In the genomic region with DNA sequence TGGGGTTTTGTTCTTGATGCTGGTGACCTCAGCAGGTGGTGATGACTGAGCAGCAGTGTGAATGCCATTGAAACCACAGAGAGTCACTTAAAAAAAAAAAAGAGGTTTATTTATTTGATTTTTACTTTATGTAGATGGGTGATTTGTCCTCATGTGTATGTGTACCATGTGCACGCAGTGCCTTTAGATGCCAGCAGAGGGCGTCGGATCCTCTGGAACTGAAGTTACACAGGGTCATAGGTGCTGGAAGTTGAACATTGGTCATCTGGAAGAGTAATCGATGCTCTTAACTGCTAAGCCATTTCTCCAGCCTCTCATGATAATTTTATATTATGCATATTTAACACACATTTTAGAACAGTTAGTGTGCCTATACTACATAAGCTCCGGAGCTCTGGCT, we compare ENCODE assay signal across 27 mouse cellular contexts. TPM values are rescaled to one million over a fixed set of nuclear protein-coding genes. Genes with fewer than 3 reads are reported as not detected.
DNase-seq lines count a peak whose midpoint lies in the region; ATAC-seq and TF ChIP-seq lines count a peak whose summit lies in the region.
"Had no signal": no experiment of that assay in that cellular context is flagged by ENCODE, and none has a peak within 500 bp of the region (broad histone marks: within the 10 kb centered on the region; RNA-seq: fewer than 3 reads in every experiment).

No protein-coding gene starts in this region.

- no peaks in the 10 kb centered on the region for H3K9me3 ChIP-seq in heart, postnatal 0 days (replicated peaks; ENCODE audit: control insufficient read depth, low read length)
- no peaks in the 10 kb centered on the region for H3K9me3 ChIP-seq in lung, embryonic 14.5 days (ENCODE audit: low read depth, low read length)
- no peaks in the 10 kb centered on the region for H3K9me3 ChIP-seq in stomach, postnatal 0 days (ENCODE audit: control insufficient read depth, low read length)
- H3K9me3 ChIP-seq: hindbrain, embryonic 12.5 days; limb, embryonic 10.5 days had no signal

- no peak overlapping the region for H3K27ac ChIP-seq in heart, postnatal 0 days (ENCODE audit: low read depth)
- no peak overlapping the region for H3K27ac ChIP-seq in lung, embryonic 14.5 days (ENCODE audit: low read depth)
- no peak overlapping the region for H3K27ac ChIP-seq in stomach, postnatal 0 days (replicated peaks)
- H3K27ac ChIP-seq: forebrain, embryonic 13.5 days; hindbrain, embryonic 12.5 days; limb, embryonic 10.5 days; macrophage; midbrain, embryonic 12.5 days had no signal

- H3K9ac ChIP-seq in heart, postnatal 0 days (replicated peaks; ENCODE audit: low read depth, low read length) = no peak overlapping the region
- no peak overlapping the region for H3K9ac ChIP-seq in lung, embryonic 14.5 days
- H3K9ac ChIP-seq in stomach, postnatal 0 days (ENCODE audit: low read length) = no peak overlapping the region
- H3K9ac ChIP-seq: forebrain, embryonic 13.5 days; hindbrain, embryonic 12.5 days; midbrain, embryonic 12.5 days had no signal

- peak; percentile 8; the same call in 1 of the 2 replicates for TF ChIP-seq CTCF in heart, postnatal 0 days (IDR thresholded peaks at IDR 0.05; ENCODE audit: low read depth)
- peak; percentile 27; the same call in 1 of the 2 replicates for TF ChIP-seq CTCF in lung, embryonic 14.5 days (IDR thresholded peaks at IDR 0.05; ENCODE audit: low read depth)
- peak; percentile 49 for TF ChIP-seq CTCF in stomach, postnatal 0 days (IDR thresholded peaks at IDR 0.05; ENCODE audit: low read depth)

- peaks cover 56% of the 10 kb centered on the region for H3K27me3 ChIP-seq in heart, postnatal 0 days (ENCODE audit: control insufficient read depth, insufficient read depth, low read length)
- peaks cover 46% of the 10 kb centered on the region for H3K27me3 ChIP-seq in lung, embryonic 14.5 days (ENCODE audit: insufficient read depth, low read length)
- H3K27me3 ChIP-seq in stomach, postnatal 0 days (ENCODE audit: control insufficient read depth, insufficient read depth, low read length) = no peaks in the 10 kb centered on the region; the same call in 1 of the 2 replicates

- no peak for TF ChIP-seq EP300 in heart, postnatal 0 days (IDR thresholded peaks at IDR 0.05; ENCODE audit: low read depth)
- no peak for TF ChIP-seq EP300 in stomach, postnatal 0 days (optimal IDR thresholded peaks at IDR 0.05)

- no peaks in the 10 kb centered on the region for H3K4me1 ChIP-seq in heart, postnatal 0 days (ENCODE audit: control insufficient read depth, insufficient read depth)
- H3K4me1 ChIP-seq in lung, embryonic 14.5 days (ENCODE audit: insufficient read depth) = no peaks in the 10 kb centered on the region
- no peaks in the 10 kb centered on the region for H3K4me1 ChIP-seq in stomach, postnatal 0 days (replicated peaks; ENCODE audit: control insufficient read depth, insufficient read depth)

- no peaks in the 10 kb centered on the region for H3K36me3 ChIP-seq in heart, postnatal 0 days (replicated peaks; ENCODE audit: control insufficient read depth, insufficient read depth, low read length)
- H3K36me3 ChIP-seq in lung, embryonic 14.5 days (ENCODE audit: insufficient read depth) = no peaks in the 10 kb centered on the region
- H3K36me3 ChIP-seq in stomach, postnatal 0 days (ENCODE audit: control insufficient read depth, insufficient read depth, low read length) = no peaks in the 10 kb centered on the region
- H3K36me3 ChIP-seq: hindbrain, embryonic 12.5 days; limb, embryonic 10.5 days; midbrain, embryonic 12.5 days had no signal

- ATAC-seq in heart, postnatal 0 days (ENCODE audit: insufficient read depth, low read depth) = no peak
- ATAC-seq in lung, embryonic 14.5 days (ENCODE audit: insufficient read depth) = no peak
- ATAC-seq in stomach, postnatal 0 days (ENCODE audit: low FRiP score, low TSS enrichment) = no peak
- ATAC-seq: forebrain, embryonic 13.5 days had no signal

- H3K4me2 ChIP-seq in heart, postnatal 0 days (ENCODE audit: low read depth, low read length) = no peak overlapping the region
- H3K4me2 ChIP-seq in lung, embryonic 14.5 days = no peak overlapping the region
- H3K4me2 ChIP-seq in stomach, postnatal 0 days (replicated peaks; ENCODE audit: low read depth) = no peak overlapping the region
- H3K4me2 ChIP-seq: forebrain, embryonic 13.5 days; heart, embryonic 11.5 days; hindbrain, embryonic 12.5 days; midbrain, embryonic 12.5 days had no signal

- no peak overlapping the region for H3K4me3 ChIP-seq in heart, postnatal 0 days (ENCODE audit: low read depth, low read length)
- H3K4me3 ChIP-seq in lung, embryonic 14.5 days (ENCODE audit: low read depth, low read length) = no peak overlapping the region
- H3K4me3 ChIP-seq in stomach, postnatal 0 days (ENCODE audit: low read depth, low read length) = no peak overlapping the region
- H3K4me3 ChIP-seq: forebrain, embryonic 13.5 days; hindbrain, embryonic 12.5 days; limb, embryonic 10.5 days; midbrain, embryonic 12.5 days had no signal

- DNase-seq in heart, postnatal 0 days (ENCODE audit: low spot score) = no peak
- DNase-seq in heart, adult 18-20 months = no peak
- DNase-seq in lung, embryonic 14.5 days = no peak
- DNase-seq in lung, postnatal 36 days = no peak
- peak; percentile 33 for DNase-seq in ES-CJ7 (ENCODE audit: low read depth, low spot score)
- DNase-seq in stomach, postnatal 0 days (ENCODE audit: low spot score) = no peak
- DNase-seq in thymus, postnatal 10 days (ENCODE audit: low spot score in 2 of 2) = no peak
- DNase-seq: adrenal gland, postnatal 25 days; cerebellum, adult 9-10 months; heart, postnatal 10 days; kidney, adult 18-20 months; kidney, postnatal 4 days; liver; lung, adult 2 months; thymus, postnatal 25 days had no signal

- WGBS in heart, postnatal 0 days = 78% methylated on average over 5 of the region's 5 CpGs
- WGBS in lung, embryonic 14.5 days = 81% methylated on average over 5 of the region's 5 CpGs
- WGBS in stomach, postnatal 0 days = 81% methylated on average over 5 of the region's 5 CpGs

RNA-seq across cellular contexts. Expression of gene Barx1, which starts 11.8 kb away (rescaled TPM):
- total RNA-seq in heart, postnatal 0 days (2014; rRNA removed; ENCODE audit: low replicate concordance) = not detected in 2 replicates
- polyA plus RNA-seq in heart, postnatal 0 days (2015; fragmentation: Nextera tagmentation; extraction: Ambion mirVana) = 0.08 TPM in 1 of 2 replicates, not detected in the other
- not detected for total RNA-seq in heart, adult 18-20 months (2021)
- polyA plus RNA-seq in lung, embryonic 14.5 days (2014; fragmentation: Nextera tagmentation; extraction: Ambion mirVana) = 0.35 and 0.86 TPM in 2 replicates
- 164 and 201 TPM in 2 replicates for polyA plus RNA-seq in stomach, postnatal 0 days (2015; fragmentation: Nextera tagmentation; extraction: Ambion mirVana)
- total RNA-seq: adrenal gland, postnatal 25 days; gastrocnemius, adult 8-10 months; granulocyte monocyte progenitor cell, adult 5-6 weeks; heart, postnatal 10 days; layer of hippocampus, postnatal 10 days; left cerebral cortex, adult 8-10 months; monocyte, adult 5-6 weeks; neutrophil, adult 5-6 weeks had no signal
- polyA plus RNA-seq: forebrain, embryonic 13.5 days; macrophage had no signal

RNA-seq across cellular contexts. Expression of gene Ptpdc1, which starts 49.1 kb away (rescaled TPM):
- total RNA-seq in heart, postnatal 0 days (2014; rRNA removed; ENCODE audit: low replicate concordance) = 5.6 and 5.7 TPM in 2 replicates
- polyA plus RNA-seq in heart, postnatal 0 days (2015; fragmentation: Nextera tagmentation; extraction: Ambion mirVana) = 3.1 and 3.5 TPM in 2 replicates
- total RNA-seq in heart, adult 18-20 months (2021) = 1 to 10 TPM; 5.0 to 6.4 TPM
- 13.7 and 14.8 TPM in 2 replicates for polyA plus RNA-seq in lung, embryonic 14.5 days (2014; fragmentation: Nextera tagmentation; extraction: Ambion mirVana)
- 3.1 and 3.2 TPM in 2 replicates for polyA plus RNA-seq in stomach, postnatal 0 days (2015; fragmentation: Nextera tagmentation; extraction: Ambion mirVana)

Comparison
In these comparisons a context has a peak if more than half of its experiments do, and no peak if none do; other contexts are left out.
1. RNA of gene Barx1, which starts 11.8 kb away (polyA plus RNA-seq): 164 to 201 TPM in stomach, postnatal 0 days; 0.35 to 0.86 TPM in lung, embryonic 14.5 days and 0.08 TPM in heart, postnatal 0 days; every median in the first group is over 10 times any median in the second.
2. Peak in every context shown above with its lines, with median percentiles within 50 percentile points of each other: CTCF ChIP-seq.